Mouse (Mus musculus): ENCODE data around the gene Dbx1.
A peak's percentile ranks its signal among the peaks of the same experiment; 100 is the strongest.

The Dbx1 gene

DNA sequence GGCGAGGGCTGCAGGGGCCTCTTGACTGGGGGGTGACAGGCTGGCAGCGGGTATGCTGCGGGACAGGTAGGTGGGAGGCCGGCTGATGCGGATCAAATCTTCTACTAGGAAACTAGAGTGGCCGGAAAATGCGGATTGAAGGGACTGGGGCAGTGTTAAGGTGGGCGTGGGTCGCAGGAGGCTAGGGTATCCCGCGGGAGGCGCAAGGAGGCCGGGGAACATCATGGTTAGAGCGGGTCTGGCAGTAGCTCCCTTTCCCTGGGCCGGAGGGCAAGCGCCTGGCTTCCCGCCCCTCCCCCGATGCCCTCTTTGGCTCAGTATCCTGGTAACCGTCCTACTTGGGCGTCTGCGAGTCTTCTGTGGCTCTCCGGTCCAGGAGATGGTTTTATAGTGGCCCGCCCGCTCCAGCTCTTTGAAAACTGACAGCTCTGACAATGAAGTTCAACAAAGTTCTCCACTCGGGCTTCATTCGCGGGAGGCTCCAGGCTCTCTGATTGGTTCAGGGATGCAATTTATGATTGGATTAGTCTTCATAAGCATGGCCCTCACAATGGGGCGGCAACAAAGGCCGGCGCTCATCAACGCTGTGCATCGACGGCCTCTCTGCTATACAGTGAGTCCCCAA lies at the start of gene Dbx1:
Gene Dbx1 (minus strand): TSS at position 359 of the 625 bp plus-strand sequence.
- no peak for DNase-seq (ENCODE audit: low spot score in 2 of 2)

GRCm38 (mm10) chr7:49678826-49679377 lies 42.3 kb upstream of the Dbx1 start:
- DNase-seq (ENCODE audit: low spot score in 2 of 2) = no peak

DNA sequence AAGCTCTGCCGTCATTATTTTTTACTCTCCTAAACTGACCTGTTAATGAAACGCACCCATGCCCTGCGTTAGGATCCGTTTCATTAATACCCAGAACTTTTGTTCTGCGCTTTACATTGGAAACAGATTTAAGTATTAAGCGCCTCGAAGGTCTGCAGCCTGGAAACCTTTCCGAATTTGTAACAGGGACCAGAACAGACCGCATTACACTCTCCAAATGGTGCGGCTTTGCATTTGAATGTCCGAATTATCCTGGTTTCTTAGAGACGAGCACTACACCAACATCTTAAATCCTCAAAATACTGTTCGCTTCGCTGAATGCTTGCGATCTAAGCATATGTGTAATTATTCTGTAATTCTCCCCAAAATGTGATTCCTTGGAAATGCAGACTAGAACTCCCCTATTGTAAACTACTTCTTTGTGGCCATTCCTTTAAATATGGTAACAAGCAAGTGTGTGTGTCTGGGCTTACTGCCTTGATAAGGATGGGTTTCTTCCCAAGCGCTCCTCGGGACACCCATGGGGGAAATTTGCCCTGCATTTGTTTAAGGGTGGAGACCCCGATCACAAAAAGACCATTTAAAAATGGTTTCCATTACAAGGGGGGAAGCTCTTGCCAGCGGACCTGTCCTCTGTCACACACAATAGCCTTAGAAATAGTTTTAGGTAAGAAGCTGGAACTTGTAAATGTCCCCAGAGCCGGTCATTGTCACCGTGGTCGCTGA lies 41.6 kb upstream of the Dbx1 start:
- DNase-seq (ENCODE audit: low spot score in 2 of 2) = peak in 1 of 2 experiments; percentile 2

GRCm38 (mm10) chr7:49677166-49677565 lies 40.5 kb upstream of the Dbx1 start:
- DNase-seq (ENCODE audit: low spot score in 2 of 2) = no peak

GRCm38 (mm10) chr7:49676627-49677026 lies 40.0 kb upstream of the Dbx1 start:
- no peak for DNase-seq (ENCODE audit: low spot score in 2 of 2)

DNA sequence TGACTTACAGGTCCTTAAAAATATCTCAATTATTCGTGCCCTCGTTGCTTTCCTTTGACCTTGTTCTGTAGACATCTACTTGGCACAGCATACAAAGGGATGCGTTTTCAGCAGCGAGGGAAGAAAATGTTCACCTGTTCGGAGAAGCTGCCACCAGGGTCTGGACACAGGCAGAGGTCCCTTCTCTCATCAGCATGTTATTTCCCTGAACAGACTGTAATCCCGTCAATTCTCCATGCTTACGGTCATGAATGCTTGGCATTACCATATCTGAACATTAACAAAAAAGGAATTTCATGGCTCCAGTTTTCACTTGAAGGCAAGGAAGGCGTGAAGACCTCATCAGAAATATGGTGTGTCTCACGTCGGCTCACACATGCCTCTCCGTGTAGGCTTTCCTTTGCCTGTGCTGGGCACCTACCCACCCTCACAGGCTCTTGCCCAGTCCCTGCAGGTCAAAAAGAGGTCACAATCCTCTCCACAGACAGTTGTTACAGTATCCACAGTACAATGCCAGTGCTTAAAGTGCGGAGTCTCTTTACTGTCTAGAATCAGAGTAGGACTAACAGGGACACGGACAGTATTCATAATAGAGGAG lies 31.7 kb upstream of the Dbx1 start:
- no peak for DNase-seq (ENCODE audit: low spot score in 2 of 2)

GRCm38 (mm10) chr7:49663575-49663974 lies 26.9 kb upstream of the Dbx1 start:
- DNase-seq (ENCODE audit: low spot score in 2 of 2) = no peak

- DNase-seq (ENCODE audit: low spot score in 2 of 2) = no peak
Observed at GRCm38 (mm10) chr7:49662492-49663026, 25.9 kb upstream of the Dbx1 start.

DNA sequence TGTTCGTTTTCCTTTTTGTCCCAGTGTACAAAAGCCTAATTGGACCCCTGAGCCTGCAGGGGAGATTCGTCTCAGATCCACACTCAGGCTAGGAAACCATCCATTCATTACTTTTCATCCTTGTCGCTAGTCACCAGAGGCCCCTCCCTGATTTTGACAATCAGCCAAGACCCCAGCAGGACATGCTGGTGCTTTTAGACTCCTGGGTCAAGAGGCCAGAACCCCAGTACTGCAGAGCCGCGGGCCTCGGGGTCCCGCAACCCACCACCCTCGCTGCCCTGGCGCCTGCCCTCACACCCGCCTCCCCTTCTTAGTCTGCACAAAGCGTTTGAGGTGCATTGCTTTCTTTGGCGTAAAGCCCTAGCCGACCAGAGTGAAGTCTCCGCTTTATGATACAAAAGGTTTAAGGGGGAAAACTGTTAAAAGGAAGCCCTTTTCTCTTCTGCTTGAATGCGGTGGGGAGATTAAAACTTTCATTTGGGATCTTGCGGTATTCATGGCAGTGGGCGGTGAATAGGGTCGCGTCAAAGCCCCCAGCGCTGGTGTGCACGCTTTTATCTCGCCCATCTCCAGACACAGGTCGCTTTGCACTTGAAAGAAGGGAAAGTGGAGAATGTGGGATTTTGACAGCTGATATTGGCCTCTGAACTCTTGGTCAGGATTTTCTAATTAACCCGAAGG lies 25.3 kb upstream of the Dbx1 start:
- no peak for DNase-seq (ENCODE audit: low spot score in 2 of 2)

DNA sequence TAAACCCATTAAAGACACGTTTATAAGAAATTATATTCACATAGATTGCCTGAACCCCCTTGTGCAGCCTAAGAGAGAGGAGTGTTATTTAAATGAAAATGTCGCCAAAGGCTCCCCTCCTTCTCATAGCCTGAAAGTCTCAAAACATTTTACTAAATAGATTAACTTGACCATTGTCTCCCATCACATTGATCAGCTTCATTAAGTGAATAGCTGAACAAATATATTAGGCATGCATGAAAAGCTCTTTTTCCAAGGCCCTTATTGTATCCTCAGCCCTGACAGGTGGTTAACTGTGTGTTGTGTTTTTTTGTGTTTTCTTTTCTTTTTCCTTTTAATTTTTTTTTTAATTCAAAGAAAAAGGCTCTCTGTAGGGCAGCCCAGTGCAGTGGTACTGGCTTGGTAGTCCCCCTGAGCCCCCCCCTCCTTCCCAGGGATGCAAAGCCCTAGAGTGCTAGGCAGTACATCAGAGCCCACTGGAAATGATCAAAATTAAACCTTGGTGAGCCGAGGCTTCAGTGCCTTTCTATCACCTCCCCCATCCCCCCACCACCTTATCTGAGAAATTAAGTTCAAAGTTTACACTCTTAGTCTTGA lies 4.2 kb upstream of the Dbx1 start:
- no peak for DNase-seq (ENCODE audit: low spot score in 2 of 2)

DNA sequence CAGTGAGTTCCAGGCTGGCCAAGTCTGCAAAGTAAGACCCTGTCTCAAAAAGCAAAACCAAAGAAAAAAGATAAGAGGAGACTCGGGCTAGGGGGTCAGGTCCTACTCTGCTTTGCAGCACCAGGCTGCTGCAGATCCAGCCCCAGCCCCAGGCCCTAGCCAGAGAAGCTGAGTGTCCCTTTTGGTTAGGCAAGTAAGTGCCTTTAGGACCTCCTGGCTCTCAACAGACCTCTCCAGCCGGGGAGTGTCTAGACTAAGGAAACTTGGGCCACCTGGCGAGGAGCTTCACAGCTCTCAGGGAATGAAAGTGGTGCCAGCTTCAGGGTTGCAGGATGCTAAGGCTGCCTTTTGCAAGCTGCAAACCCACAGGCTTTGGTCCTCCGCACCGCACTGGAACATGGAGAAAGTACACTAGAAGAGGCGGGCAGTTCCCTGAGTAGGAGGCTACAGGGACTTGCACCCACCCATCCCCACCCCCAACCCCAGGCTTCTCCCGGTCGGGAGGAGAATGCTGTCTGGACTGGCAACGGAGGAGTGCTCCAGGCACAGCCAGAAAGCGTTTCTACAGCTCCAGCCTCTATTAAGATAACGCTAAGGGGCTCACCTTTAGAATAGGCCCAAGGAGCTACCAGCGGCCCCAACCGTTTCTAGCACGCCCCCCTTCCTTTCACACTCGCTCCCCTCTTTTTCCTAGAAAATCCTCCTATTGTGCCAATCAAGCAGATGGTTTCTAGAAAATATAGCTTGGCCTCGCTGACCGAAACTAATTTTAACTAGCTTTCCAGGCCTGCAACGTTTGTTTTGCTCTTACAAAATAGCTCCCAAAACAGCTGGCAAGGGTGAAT lies 3.4 kb upstream of the Dbx1 start:
- no peak for DNase-seq (ENCODE audit: low spot score in 2 of 2)

DNA sequence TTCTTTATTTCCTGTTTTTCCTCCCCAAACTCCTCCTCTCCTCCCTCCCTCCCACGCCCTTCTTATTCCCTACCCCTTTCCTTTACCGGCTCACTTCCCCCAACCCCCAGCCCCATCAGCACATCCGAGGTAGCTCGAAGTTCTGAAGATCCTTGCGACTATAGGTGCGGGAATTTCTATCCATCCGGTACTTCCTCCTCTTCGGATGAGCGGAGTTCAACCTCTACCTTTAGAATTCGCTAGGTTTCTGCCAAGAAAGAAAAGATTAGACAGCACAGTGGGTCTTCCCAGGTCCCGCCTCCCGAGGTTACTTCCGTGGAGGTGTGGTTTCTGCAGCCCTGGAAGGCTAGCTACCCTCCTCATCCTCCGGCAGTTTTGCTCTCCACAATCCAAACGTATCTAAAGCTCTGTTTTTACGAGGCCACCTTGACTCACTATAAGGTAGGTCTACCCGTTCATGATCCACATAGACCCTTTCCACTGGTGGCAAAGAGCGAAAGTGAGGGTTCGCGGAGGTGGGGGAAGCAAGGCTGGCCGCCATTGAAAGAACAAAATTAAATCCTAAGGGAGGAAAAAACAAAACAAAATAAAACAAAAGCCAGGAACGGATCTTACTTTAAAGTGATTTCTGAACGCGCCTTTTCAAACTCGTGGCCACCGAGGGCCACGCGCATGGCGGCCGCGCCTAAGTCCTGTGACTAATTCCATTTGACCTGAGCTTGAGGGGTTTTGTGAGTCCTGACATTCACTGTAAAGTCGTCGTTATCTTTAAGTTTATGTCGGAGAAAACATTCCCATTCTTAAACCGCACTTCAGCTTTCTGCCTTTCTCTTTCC lies 2.5 kb upstream of the Dbx1 start:
- no peak for DNase-seq (ENCODE audit: low spot score in 2 of 2)

DNA sequence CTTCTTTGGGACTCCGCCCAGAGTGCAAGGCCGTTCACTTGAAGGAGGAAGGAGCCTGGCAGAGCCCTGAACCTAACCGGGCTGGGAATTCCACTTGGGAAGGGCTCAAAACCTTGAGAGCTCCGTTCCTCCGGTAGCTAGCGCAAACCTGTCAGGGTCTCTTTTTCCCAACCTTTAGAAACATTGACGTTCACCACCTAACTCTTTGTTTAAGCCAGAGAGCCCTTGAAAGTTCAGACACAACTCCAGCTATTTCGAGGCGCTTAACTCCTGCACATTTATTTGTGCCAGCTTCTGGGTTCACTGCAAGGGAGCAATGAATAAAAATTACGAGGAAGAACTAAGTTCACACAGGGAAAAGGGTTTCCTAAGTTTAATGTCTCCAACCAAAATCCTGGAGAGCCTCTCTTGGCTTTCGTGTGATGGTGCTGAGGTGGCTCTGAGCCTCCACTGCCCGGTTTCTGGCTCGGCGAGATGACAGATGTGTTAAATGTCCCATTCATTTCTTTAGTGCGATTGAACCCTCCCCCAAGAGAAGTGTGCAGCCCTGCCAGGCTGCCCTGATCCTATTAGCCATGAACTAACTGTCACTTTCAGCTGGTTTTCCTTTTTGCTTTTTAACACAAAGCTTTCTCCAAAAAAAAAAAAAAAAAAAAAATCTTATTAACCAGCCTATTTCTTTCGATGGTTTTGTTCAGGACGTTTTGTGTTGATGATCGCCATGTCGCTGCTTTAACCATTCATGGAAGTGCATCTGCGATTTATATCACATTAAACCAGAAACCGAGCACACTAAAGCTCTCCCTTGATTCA lies 1.4 kb upstream of the Dbx1 start:
- DNase-seq (ENCODE audit: low spot score in 2 of 2) = no peak

DNA sequence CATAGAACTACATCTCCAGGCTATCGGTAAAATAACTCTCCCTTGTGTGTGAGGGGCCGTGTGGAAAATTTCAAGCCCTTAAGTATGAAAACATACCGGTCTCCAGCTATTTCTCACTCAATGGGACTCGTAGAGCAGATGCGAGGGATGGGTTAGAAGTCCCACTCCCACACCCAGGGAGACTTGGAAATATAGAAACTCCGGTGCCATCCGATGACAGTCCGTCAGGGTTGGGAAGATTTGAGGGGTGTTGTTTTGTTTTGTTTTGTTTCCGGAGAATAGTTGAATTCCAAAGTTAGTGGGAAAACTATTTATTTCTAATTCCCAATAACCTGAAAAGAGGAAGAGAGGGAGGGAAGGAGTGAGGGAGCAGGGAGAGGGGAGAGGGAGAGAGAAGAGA lies 632 bp upstream of the Dbx1 start:
- DNase-seq (ENCODE audit: low spot score in 2 of 2) = no peak

- no peak for DNase-seq (ENCODE audit: low spot score in 2 of 2)
Observed at GRCm38 (mm10) chr7:49635971-49636370, 678 bp downstream of the Dbx1 start.

- DNase-seq (ENCODE audit: low spot score in 2 of 2) = no peak
Observed at GRCm38 (mm10) chr7:49635074-49635621, 1.5 kb downstream of the Dbx1 start.

DNA sequence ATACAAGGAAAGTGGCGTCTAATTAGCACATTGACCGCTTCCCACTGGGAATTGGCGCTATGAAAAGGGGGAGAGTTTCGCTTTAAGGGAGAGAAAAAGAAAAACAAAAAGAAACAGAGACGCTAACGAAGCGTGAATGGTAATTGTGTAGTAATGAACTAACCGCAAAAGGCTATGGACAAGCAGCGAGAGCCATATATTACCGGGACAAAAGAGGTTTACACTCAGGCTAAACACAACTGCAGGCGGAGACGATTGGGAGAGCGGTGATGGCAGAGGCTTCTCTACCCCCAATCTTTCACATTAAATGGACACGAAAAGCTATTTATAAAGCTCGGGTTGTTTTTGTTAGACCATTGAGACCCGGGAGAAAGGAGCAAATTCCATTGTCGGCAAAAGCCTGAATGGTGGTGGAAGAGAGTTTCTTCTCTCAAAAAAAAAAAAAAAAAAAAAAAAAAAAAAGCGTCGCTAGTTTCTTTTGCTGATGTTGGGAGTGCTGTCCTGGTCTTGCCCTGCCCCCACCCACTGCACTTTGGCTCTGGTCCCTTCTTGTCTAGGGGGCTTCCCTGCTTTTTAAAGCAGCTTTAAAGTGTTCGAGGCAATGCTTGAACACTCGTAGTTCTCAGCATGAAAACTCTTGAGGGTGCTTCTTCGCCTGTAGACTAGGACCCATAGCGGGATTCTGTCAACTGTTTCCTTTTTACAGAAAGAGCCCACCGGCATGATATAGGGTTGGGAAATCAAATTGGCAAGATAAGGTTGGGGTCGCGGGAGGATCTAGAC lies 2.2 kb downstream of the Dbx1 start:
- no peak for DNase-seq (ENCODE audit: low spot score in 2 of 2)

Data from frontal cortex, postnatal 36 days (tissue).